Mouse (Mus musculus): ENCODE results near the gene Pde7b.
A peak's percentile ranks its signal among the peaks of the same experiment; 100 is the strongest.

The Pde7b gene

GRCm38 (mm10) chr10:20724906-20725305, at the start of gene Pde7b:
Gene Pde7b, minus strand, starts transcription at chr10:20725078.
- DNase-seq (ENCODE audit: low spot score in 2 of 2): peak in 1 of 2 experiments; percentile 10

DNA sequence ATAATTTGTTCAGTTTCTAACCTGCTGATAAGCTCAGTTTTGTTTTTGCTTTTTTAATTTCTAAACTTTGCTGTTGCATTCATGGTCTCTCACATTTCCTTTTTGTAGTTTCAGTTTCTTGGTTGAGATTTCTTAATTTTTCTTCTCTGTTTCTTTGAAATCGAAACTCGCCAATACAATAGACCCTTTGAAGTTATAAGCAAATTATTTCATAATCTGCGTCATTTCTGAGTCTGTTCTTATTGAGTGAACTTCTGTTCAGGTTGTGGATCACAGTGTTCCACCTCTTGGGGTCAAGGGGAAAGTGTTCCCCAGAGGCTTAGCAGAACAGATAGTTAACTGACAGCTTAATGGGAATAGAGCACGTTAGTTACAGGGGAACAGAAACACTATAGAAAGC, 47.2 kb upstream of the Pde7b start:
- DNase-seq (ENCODE audit: low spot score in 2 of 2): no peak

GRCm38 (mm10) chr10:20770418-20770888, 45.6 kb upstream of the Pde7b start:
- no peak for DNase-seq (ENCODE audit: low spot score in 2 of 2)

- DNase-seq (ENCODE audit: low spot score in 2 of 2): no peak
These were observed 44.9 kb upstream of the Pde7b start for GRCm38 (mm10) chr10:20769557-20770417.

- DNase-seq (ENCODE audit: low spot score in 2 of 2): no peak
These were observed 39.5 kb upstream of the Pde7b start for GRCm38 (mm10) chr10:20764352-20764751.

- no peak for DNase-seq (ENCODE audit: low spot score in 2 of 2)
These were observed 34.1 kb upstream of the Pde7b start for GRCm38 (mm10) chr10:20758939-20759338.

DNA sequence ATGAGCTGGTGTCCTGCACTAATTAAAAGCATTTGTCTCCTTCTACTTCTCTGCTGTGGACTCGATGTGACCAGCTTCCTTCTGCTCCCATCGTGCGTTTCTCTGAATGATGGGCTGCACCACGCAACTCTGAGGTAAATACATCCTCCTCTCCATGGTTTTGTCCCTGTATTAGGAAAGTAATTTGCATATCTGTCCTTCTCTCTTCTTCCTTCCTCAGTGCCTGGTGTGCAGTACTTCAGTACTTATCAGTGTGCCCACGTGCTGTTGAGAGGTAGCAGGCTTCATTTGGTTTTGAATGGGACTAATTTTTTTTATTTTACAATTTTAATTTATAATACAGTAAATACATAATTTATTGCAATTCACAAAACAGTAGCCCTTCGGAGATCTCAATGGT, 33.4 kb upstream of the Pde7b start:
- DNase-seq (ENCODE audit: low spot score in 2 of 2): no peak

DNA sequence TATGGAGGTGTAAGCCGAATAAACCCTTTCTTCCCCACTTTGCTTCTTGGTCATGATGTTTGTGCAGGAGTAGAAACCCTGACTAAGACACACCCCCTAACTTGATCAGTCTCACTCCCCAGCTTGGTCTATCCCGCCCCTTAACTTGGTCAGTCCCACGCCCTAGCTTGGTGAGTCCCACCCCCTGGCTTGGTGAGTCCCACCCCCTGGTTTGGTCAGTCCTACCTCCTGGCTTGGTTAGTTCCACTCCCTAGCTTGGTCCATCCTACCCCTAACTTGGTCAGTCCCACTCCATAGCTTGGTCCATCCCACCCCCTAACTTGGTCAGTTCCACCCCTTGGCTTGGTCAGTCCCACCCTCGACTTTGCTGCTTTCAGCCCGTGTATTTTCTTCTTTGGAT, 31.3 kb upstream of the Pde7b start:
- no peak for DNase-seq (ENCODE audit: low spot score in 2 of 2)

DNA sequence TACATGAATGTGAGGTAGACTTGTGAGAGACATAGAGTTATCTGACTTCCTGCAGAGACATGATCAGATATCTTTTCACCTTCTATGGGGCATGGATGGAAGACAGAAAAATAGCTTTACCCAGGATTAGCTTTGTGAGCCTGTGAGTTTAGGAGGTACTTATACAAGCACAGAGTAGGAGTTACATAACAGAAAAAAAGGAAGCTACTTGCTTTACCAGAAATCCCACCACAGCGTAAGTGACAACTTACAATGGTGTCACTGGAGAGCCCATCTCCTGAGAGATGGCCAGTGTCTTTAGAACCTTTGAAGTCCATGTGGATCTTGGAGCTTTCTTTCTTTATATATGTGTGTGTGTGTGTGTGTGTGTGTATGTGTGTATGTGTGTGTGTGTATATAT, 28.0 kb upstream of the Pde7b start:
- no peak for DNase-seq (ENCODE audit: low spot score in 2 of 2)

- no peak for DNase-seq (ENCODE audit: low spot score in 2 of 2)
These were observed 25.9 kb upstream of the Pde7b start for GRCm38 (mm10) chr10:20750642-20751251.

DNA sequence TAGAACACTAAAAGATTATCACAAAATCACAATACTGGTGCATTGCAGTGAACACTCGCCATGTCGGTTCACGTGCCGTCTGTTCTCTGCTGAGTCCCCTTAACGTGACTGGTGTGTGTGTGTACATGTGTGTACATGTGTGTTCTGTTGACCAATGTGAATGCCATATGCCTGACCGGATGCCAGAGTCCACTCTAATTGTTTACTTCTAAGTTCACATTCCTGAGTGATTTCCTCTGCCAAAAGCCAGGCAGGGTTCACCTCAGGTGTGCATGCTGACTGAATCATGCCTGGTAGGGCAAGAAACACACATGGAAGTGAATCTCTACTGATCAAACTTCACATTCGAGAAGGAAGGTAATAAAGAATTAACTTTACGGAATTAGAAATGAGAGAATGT, 24.1 kb upstream of the Pde7b start:
- DNase-seq (ENCODE audit: low spot score in 2 of 2): no peak

- no peak for DNase-seq (ENCODE audit: low spot score in 2 of 2)
These were observed 22.4 kb upstream of the Pde7b start for GRCm38 (mm10) chr10:20747229-20747628.

DNA sequence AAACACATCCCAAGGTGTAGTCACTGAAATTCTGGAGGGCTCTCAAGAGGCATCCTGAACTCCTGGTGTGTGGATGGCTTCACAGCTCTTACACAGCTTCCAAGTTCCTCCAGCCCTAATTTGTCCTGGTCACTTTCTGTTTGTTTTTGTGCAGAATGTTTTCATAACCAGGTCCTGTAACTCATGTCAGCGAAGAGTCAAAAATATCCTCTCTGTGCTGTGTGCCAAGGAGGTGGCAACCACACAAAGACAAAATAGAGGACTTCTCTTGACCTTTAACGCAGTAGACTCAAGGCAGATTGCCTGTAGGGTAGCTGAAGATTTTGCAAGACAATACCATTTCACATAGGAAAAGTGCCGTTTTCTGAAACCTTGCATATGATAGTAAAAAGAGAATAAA, 14.9 kb upstream of the Pde7b start:
- no peak for DNase-seq (ENCODE audit: low spot score in 2 of 2)

DNA sequence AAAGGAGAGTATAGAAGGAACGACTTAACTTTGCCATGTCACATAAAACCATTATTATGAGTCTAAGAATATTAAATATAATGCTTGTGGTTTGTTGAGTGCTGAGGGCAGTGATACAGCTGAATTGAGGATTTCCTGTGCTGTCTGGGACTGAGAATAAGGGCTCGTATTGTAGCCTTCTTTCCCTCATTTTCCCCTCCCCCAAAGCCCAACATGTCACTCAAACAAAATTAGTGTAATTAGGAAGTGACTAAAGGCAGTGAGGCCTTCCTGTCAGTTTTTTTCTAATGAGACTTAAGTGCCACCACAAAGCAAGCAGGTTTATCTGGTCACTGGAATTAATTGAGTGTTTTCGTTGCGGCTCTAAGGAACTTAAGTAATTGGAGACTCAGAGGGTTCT, 12.3 kb upstream of the Pde7b start:
- DNase-seq (ENCODE audit: low spot score in 2 of 2): no peak

GRCm38 (mm10) chr10:20735775-20736449, 11.0 kb upstream of the Pde7b start:
- DNase-seq (ENCODE audit: low spot score in 2 of 2): no peak

- DNase-seq (ENCODE audit: low spot score in 2 of 2): no peak
These were observed 8.7 kb upstream of the Pde7b start for GRCm38 (mm10) chr10:20733576-20733975.

DNA sequence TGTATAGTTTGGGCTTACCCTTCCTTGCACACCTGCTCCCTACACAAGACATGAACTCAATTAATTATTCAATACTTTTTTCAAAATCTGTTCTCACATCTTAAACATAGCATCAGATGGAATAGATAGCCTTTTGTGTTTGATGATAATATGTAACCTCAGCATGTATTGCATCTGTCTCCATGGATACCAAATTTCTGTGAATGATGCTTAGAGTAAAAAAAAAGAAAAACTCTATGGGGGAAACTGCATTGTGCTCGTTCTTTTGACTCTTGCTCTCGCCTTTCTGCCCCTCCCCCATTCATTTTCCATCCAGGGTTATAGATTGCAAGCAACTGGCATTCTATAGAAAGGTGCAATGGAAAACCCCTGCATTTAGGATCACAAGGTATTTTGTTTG, 7.3 kb upstream of the Pde7b start:
- no peak for DNase-seq (ENCODE audit: low spot score in 2 of 2)

GRCm38 (mm10) chr10:20730034-20730433, 5.2 kb upstream of the Pde7b start:
- no peak for DNase-seq (ENCODE audit: low spot score in 2 of 2)

DNA sequence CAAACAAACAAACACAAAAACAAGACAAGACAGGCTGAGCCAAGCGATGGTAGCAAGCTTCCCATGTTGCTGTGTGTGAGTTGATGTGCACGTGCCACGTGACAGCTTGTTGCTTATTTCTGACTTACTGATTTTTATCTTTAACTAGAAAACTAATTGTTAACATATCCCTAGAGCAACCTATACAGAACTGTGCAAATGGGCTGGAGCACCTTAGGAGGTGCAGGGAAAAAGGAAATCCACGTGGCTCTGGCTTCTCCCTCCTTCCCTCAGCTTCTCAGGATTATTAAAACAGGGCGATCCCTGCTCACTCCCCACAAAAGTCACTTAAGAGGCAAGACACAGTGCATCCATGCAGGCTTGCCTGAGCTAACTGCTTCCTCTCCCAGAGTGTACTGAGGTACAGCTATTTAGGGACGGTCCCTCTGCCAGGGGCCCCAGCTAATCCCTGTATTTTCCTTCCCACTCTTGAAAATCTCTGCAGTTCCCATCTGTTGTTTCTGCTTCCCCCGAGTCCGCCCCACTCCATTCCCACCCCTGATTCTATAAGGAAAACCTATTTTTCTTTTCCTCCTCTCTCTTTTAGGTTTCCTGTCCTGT, 606 bp upstream of the Pde7b start:
- DNase-seq (ENCODE audit: low spot score in 2 of 2): no peak

DNA sequence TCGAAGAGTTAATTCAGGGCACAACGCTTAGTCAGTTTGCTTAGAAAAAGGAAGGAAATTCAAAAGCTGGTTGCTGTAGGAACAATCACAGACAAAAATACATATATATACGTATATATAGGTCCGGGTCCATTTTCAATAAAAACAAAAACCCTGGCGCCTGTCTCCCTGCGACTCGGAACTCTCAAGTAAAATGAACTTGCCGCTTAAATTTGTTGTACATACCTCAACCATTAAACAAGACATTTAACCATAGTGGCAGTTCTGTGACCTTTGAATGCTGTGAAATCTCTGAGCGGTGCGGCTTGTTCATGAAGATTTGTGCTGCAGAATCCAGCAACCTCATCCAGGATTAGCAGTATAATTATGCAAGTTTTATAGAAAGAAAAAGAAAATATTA, 427 bp downstream of the Pde7b start:
- DNase-seq (ENCODE audit: low spot score in 2 of 2): no peak

DNA sequence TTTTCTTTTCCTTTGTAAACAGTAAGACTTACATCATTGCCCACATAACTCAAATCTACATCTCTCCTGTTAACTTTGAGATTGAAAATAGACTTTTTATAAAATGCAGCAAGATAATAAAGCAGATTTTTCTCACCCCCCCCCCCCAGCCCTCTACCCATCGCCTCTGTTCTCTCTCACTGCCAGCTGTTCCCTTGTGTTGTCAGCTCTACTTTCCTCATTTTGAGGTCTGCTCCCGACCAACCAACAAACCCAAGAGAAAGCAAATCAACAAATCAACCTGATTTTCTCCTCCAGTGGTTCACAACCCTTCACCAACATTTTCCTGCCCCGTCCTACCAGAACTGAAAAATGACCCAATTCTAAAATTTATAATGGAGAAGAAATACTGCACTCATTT, 916 bp downstream of the Pde7b start:
- DNase-seq (ENCODE audit: low spot score in 2 of 2): no peak

GRCm38 (mm10) chr10:20723521-20723915, 1.4 kb downstream of the Pde7b start:
- no peak for DNase-seq (ENCODE audit: low spot score in 2 of 2)
